Mouse (Mus musculus): ENCODE measurements at regions not wholly inside any gene's neighbourhood (a gene's known extent, or its start where the extent isn't known, plus 50 kb on each side); places are given as distances from the start of the nearest gene placed in this dataset.

GRCm38 (mm10) chr1:67359824-67360223 lies 237.0 kb downstream of the Cps1 start:
- no peak for DNase-seq

GRCm38 (mm10) chr1:67366038-67366437 lies 243.2 kb downstream of the Cps1 start:
- no peak for DNase-seq

DNA sequence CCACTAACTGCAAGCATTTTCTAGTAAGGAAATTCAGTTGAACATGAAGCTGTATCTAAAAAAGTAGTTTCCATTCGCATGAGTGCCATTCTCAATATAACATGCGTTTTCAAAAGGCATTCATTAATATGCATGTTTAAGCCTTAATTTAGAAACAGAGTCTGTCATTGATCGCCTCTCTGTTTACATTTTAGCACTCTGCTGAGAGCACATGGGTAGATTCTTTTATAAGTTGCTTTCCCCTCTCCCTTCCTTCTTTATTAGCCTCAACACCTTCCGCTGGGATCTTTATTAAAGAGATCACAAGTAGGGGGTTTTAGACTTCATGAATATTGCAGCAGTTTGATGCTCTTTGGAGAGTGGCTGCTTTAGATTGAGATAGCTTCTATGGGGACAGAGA lies 243.7 kb downstream of the Cps1 start:
- DNase-seq = no peak

DNA sequence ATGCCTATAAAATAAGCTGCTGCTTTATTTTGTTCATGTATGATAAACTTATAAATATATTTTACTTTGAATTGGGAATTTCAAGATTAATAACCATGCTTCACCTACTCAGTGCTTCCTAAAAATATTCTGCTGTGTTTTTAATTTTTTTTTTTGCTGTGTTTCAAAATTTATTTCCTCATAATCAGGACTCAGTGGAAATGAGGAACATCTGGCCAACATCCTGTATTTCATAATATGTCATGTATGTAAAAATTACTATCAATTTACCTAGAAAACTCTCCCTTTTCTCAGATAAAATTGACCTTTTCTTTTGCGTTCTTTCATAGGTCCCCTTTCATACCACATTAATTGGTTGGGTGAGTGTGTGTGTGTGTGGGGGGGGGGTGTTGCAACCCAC lies 259.5 kb downstream of the Cps1 start:
- DNase-seq = no peak

DNA sequence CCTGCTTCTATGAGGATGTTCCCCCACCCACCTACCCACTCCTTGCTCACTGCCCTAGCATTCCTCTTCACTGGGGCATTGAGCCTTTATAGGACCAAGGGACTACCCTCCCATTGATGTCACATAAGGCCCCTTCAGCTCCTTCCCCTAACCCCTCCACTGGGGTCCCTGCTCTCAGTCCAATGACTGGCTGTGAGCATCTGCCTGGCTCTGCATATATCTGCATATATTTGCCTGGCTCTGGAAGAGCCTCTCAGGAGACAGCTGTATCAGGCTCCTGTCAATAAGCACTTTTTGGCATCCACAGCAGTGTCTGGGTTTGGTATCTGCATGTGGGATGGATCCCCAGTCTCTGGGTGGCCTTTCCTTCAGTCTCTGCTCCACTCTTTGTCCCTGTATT lies 262.6 kb downstream of the Cps1 start:
- no peak for DNase-seq

- no peak for DNase-seq
These were observed 264.1 kb downstream of the Cps1 start for GRCm38 (mm10) chr1:67386877-67387276.

- no peak for DNase-seq
These were observed 275.1 kb downstream of the Cps1 start for GRCm38 (mm10) chr1:67397757-67398446.

DNA sequence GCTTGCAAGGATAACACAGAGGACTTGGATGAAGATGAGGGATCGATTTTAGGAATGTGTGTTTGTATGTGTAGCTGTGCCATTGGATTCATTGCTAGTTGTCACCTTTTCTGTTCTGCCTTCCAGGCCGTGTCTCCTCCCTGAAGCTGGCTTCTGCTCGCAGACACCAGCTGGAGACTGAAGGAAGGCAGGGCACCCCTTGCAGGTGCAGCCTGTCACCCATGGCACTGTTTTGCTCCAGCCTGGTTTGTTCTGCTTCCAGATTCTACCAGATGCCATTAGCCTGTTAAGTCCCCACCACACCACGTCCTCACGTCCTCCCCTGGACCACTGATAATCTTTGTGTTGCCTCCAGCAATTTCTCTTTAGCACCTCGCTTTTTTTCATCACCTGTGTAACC lies 286.7 kb downstream of the Cps1 start:
- no peak for DNase-seq

- no peak for DNase-seq
These were observed 294.4 kb downstream of the Cps1 start for GRCm38 (mm10) chr1:67417196-67417595.

- no peak for DNase-seq
These were observed 305.6 kb downstream of the Cps1 start for GRCm38 (mm10) chr1:67428398-67428797.

GRCm38 (mm10) chr1:67450831-67451230 lies 328.0 kb downstream of the Cps1 start:
- DNase-seq = no peak

GRCm38 (mm10) chr1:67464203-67464602 lies 341.4 kb downstream of the Cps1 start:
- DNase-seq = no peak

DNA sequence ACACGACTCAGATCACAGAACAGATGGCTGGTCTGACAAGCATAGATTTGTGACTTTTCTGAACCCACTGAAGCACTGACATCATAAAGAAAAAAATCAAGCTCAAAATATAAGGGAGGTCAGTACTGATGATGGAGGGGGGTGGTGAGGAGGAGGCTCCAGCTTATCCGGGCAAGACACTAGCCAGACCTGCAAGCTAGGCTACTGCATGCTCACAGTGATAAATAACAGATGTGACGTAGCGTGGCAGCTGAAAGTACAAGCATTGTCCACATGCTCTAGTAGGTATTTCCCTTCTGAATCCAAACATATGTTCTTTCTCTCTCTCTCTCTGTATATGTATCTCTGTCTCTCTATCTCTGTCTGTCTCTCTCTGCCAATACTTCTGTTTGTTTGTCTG lies 342.7 kb downstream of the Cps1 start:
- DNase-seq = peak; percentile 53

DNA sequence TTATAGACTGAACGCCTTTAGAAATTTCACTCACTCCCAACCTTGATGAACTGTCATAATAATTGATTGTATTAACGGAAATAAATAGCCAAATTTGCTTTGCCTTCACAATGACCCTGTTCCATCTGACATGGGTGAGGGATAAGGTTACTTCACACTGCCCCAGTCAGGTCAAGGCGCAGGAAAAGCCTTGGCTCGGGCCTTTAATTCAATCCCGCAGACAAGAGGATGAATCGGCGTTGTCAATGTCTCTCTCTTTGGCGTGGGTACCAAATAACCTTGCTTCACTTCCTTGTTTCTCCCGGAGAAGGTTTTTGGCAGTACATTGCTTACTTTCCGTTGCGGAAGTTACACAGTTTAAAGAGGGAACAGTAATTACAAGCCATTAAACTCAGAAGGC lies 354.2 kb downstream of the Cps1 start:
- DNase-seq = no peak

DNA sequence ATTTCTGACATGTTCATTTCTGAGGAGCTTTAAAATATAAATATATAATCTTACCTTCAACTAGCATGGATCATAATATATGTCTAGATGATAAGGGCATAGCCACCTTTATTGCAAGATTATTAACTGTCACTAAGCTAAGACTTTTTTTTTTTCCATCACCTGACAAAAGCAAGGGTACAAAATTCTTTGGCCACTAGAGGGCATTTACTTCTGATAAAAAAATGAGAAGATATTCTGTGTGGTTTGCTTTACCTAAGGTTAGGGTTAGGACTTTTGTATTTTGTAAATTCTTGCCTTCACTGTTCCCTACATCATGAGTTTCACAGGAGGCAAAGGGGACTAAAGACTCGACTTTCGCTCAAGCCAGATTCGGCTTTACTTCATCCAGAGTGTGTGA lies 355.1 kb downstream of the Cps1 start:
- peak; percentile 49 for DNase-seq

DNA sequence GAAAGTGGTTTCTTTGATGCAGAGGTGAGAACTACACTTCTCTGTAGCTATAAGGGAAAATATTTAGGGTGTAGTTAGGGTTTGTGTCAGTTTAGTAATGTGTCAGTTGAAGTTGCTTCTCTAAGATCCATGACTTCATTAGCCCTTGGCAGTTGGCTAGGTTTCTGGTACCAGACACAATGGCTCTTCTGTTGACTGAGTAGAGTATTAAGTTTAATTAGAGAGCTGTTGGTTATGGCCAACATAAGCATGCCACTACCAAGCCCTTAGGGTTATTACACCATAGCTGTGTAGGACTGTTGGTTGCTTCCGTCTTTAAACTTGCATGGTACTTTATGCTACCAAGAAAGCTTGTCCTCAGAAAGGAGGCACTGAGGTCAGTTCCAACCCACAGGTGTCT lies 359.1 kb downstream of the Cps1 start:
- DNase-seq = no peak

- DNase-seq = no peak
These were observed 381.3 kb downstream of the Cps1 start for GRCm38 (mm10) chr1:67504140-67504539.

- DNase-seq = no peak
These were observed 382.9 kb downstream of the Cps1 start for GRCm38 (mm10) chr1:67505746-67506145.

GRCm38 (mm10) chr1:67518295-67518694 lies 395.5 kb downstream of the Cps1 start:
- no peak for DNase-seq

GRCm38 (mm10) chr1:67558728-67559127 lies 435.9 kb downstream of the Cps1 start:
- DNase-seq = no peak

DNA sequence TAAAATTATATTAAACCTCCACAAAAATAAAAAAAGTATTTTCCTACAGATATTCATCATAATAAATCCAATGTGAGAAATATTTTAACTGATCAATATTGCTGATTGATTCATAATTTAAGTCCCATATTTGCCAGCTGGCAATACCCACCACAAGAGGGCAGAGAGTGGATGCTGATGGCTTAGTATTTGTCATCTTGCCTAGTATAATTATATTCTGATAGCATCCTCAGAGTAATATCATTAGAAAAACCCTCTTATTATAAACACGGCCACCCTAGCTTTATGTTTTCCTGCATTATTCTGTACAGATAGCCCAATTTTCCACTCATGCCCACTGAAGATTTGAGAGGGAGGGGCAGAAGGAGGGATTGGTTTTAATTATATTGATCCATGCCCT lies 436.4 kb downstream of the Cps1 start:
- no peak for DNase-seq

- no peak for DNase-seq
These were observed 448.8 kb downstream of the Cps1 start for GRCm38 (mm10) chr1:67571616-67572015.

- no peak for DNase-seq
These were observed 456.9 kb downstream of the Cps1 start for GRCm38 (mm10) chr1:67579732-67580131.

Data from embryo, embryonic 11 days (tissue).